In genomic region chr4:115839956-115840355, GRCm38 (mm10) we compare ENCODE assay signal across 9 mouse cellular contexts. TPM values are rescaled to one million over a fixed set of nuclear protein-coding genes. Genes with fewer than 3 reads are reported as not detected.
A peak's percentile ranks its signal among the peaks of the same experiment; 100 is the strongest.
DNase-seq lines count a peak whose midpoint lies in the region; ATAC-seq and TF ChIP-seq lines count a peak whose summit lies in the region.
"Had no signal": no experiment of that assay in that cellular context is flagged by ENCODE, and none has a peak within 500 bp of the region (broad histone marks: within the 10 kb centered on the region; RNA-seq: fewer than 3 reads in every experiment).

No protein-coding gene starts in this region.

- H3K27me3 ChIP-seq in heart, embryonic 11.5 days (ENCODE audit: control insufficient read depth, insufficient read depth, low read length), result no peaks in the 10 kb centered on the region
- no peaks in the 10 kb centered on the region for H3K27me3 ChIP-seq in embryonic facial prominence, embryonic 10.5 days (replicated peaks; ENCODE audit: low read depth, poor library complexity, severe bottlenecking)
- no peaks in the 10 kb centered on the region for H3K27me3 ChIP-seq in kidney, adult 2 months (replicated peaks; ENCODE audit: control insufficient read depth, insufficient read depth, low read length)

- no peak overlapping the region for H3K27ac ChIP-seq in heart, embryonic 11.5 days (ENCODE audit: low read depth, low read length)
- H3K27ac ChIP-seq in embryonic facial prominence, embryonic 10.5 days (replicated peaks), result no peak overlapping the region
- no peak overlapping the region for H3K27ac ChIP-seq in kidney, adult 2 months (ENCODE audit: insufficient read depth, low read depth, low read length)

- TF ChIP-seq CTCF in kidney, adult 2 months (conservative IDR thresholded peaks at IDR 0.05; ENCODE audit: insufficient read depth, insufficient read length, low read depth, low read length), result no peak

- H3K4me3 ChIP-seq in heart, embryonic 11.5 days (ENCODE audit: low read depth, low read length), result peak overlapping the region; percentile 70
- H3K4me3 ChIP-seq in embryonic facial prominence, embryonic 10.5 days, result peak overlapping the region; percentile 88
- no peak overlapping the region; the same call in 1 of the 2 replicates for H3K4me3 ChIP-seq in kidney, adult 2 months (ENCODE audit: insufficient read depth, low read depth, low read length)

- H3K4me2 ChIP-seq in heart, embryonic 11.5 days, result peak overlapping the region; percentile 64

- H3K9me3 ChIP-seq in heart, embryonic 11.5 days (replicated peaks; ENCODE audit: control insufficient read depth, low read length), result no peaks in the 10 kb centered on the region
- no peaks in the 10 kb centered on the region for H3K9me3 ChIP-seq in embryonic facial prominence, embryonic 10.5 days

- peak overlapping the region; percentile 75; the same call in 1 of the 2 replicates for H3K9ac ChIP-seq in heart, embryonic 11.5 days (ENCODE audit: low read depth, low read length)

- 60% methylated on average over 4 of the region's 4 CpGs for WGBS in heart, embryonic 11.5 days (ENCODE audit: insufficient replicate concordance)
- WGBS in embryonic facial prominence, embryonic 10.5 days, result 50% methylated on average over 4 of the region's 4 CpGs
- WGBS in kidney, adult 2 months, result 39% methylated on average over 4 of the region's 4 CpGs

- no peak for TF ChIP-seq POLR2A in kidney, adult 2 months (IDR thresholded peaks at IDR 0.05; ENCODE audit: low read depth, low read length)

- no peaks in the 10 kb centered on the region for H3K36me3 ChIP-seq in heart, embryonic 11.5 days (ENCODE audit: control insufficient read depth, insufficient read depth, low read length)
- no peaks in the 10 kb centered on the region for H3K36me3 ChIP-seq in embryonic facial prominence, embryonic 10.5 days (replicated peaks)
- no peaks in the 10 kb centered on the region for H3K36me3 ChIP-seq in kidney, adult 2 months (ENCODE audit: control insufficient read depth, insufficient read depth, low read length)

- peaks cover 5% of the 10 kb centered on the region; the same call in 1 of the 2 replicates for H3K4me1 ChIP-seq in heart, embryonic 11.5 days (ENCODE audit: control insufficient read depth, insufficient read depth, low read length)
- peaks cover 23% of the 10 kb centered on the region for H3K4me1 ChIP-seq in embryonic facial prominence, embryonic 10.5 days
- H3K4me1 ChIP-seq in kidney, adult 2 months (ENCODE audit: control insufficient read depth, insufficient read depth, low read length), result peaks cover 6% of the 10 kb centered on the region; the same call in 1 of the 2 replicates

- no peak for ATAC-seq in heart, embryonic 11.5 days (replicated peaks; ENCODE audit: insufficient number of reproducible peaks, low FRiP score, low TSS enrichment)
- no peak for ATAC-seq in frontal cortex, adult (ENCODE audit: low TSS enrichment)

- DNase-seq in heart, adult 8-10 months (ENCODE audit: low spot score), result no peak
- DNase-seq in embryonic facial prominence, embryonic 10.5 days (ENCODE audit: low spot score), result no peak
- DNase-seq in kidney, adult 2 months, result peak; percentile 40
- DNase-seq in lung, postnatal 25 days (ENCODE audit: low spot score), result peak; percentile 19
- DNase-seq in spleen, postnatal 36 days (ENCODE audit: low spot score in 2 of 2), result no peak
- DNase-seq in testis, postnatal 14 days (ENCODE audit: low spot score), result no peak

RNA-seq across cellular contexts. Expression of gene Mknk1, which starts 1.0 kb away (rescaled TPM):
- polyA plus RNA-seq in heart, embryonic 11.5 days (2014; fragmentation: Nextera tagmentation; extraction: Ambion mirVana), result 16.0 and 18.8 TPM in 2 replicates
- 10 to 100 TPM; 22.2 to 27.6 (median 25.6) TPM for total RNA-seq in heart, adult 8-10 months (2022)
- polyA plus RNA-seq in embryonic facial prominence, embryonic 10.5 days (2016; fragmentation: Nextera tagmentation; extraction: Ambion mirVana), result 23.0 and 23.6 TPM in 2 replicates
- polyA plus RNA-seq in kidney, adult 2 months (2012; rRNA removed), result 30.6 and 33.8 TPM in 2 replicates

RNA-seq across cellular contexts. Expression of gene Mob3c, which starts 12.1 kb away (rescaled TPM):
- 6.1 and 6.5 TPM in 2 replicates for polyA plus RNA-seq in heart, embryonic 11.5 days (2014; fragmentation: Nextera tagmentation; extraction: Ambion mirVana)
- total RNA-seq in heart, adult 8-10 months (2022), result 1 to 10 TPM; 3.2 to 4.1 (median 3.4) TPM
- polyA plus RNA-seq in embryonic facial prominence, embryonic 10.5 days (2016; fragmentation: Nextera tagmentation; extraction: Ambion mirVana), result 2.8 and 3.5 TPM in 2 replicates
- polyA plus RNA-seq in kidney, adult 2 months (2012; rRNA removed), result 17.8 and 18.5 TPM in 2 replicates

RNA-seq across cellular contexts. Expression of gene Kncn, which starts 44.2 kb away (rescaled TPM):
- polyA plus RNA-seq in heart, embryonic 11.5 days (2014; fragmentation: Nextera tagmentation; extraction: Ambion mirVana), result not detected in 2 replicates
- not detected for total RNA-seq in heart, adult 8-10 months (2022)
- polyA plus RNA-seq in embryonic facial prominence, embryonic 10.5 days (2016; fragmentation: Nextera tagmentation; extraction: Ambion mirVana), result not detected in 2 replicates
- 0.07 TPM in 1 of 2 replicates, not detected in the other for polyA plus RNA-seq in kidney, adult 2 months (2012; rRNA removed)
- polyA plus RNA-seq: large intestine, adult 2 months had no signal

RNA-seq across cellular contexts. Expression of gene 6430628N08Rik, which starts 50.5 kb away (rescaled TPM):
- polyA plus RNA-seq in heart, embryonic 11.5 days (2014; fragmentation: Nextera tagmentation; extraction: Ambion mirVana), result not detected in 2 replicates
- not detected for total RNA-seq in heart, adult 8-10 months (2022)
- 0.09 TPM in 1 of 2 replicates, not detected in the other for polyA plus RNA-seq in embryonic facial prominence, embryonic 10.5 days (2016; fragmentation: Nextera tagmentation; extraction: Ambion mirVana)
- not detected in 2 replicates for polyA plus RNA-seq in kidney, adult 2 months (2012; rRNA removed)
- polyA plus RNA-seq: large intestine, adult 2 months had no signal

RNA-seq across cellular contexts. Expression of gene Atpaf1, which starts 55.3 kb away (rescaled TPM):
- polyA plus RNA-seq in heart, embryonic 11.5 days (2014; fragmentation: Nextera tagmentation; extraction: Ambion mirVana), result 77.7 and 77.9 TPM in 2 replicates
- total RNA-seq in heart, adult 8-10 months (2022), result 100 to 1,000 TPM; 110 to 119 (median 113) TPM
- 47.3 and 56.5 TPM in 2 replicates for polyA plus RNA-seq in embryonic facial prominence, embryonic 10.5 days (2016; fragmentation: Nextera tagmentation; extraction: Ambion mirVana)
- polyA plus RNA-seq in kidney, adult 2 months (2012; rRNA removed), result 35.0 and 43.2 TPM in 2 replicates

Comparison
In these comparisons a context has a peak if more than half of its experiments do, and no peak if none do; other contexts are left out.
1. DNase-seq: peak in kidney, adult 2 months (single experiment) and lung, postnatal 25 days (single experiment); none in heart, adult 8-10 months (single experiment), embryonic facial prominence, embryonic 10.5 days (single experiment), spleen, postnatal 36 days (0 of 2) and testis, postnatal 14 days (single experiment).